Mouse (Mus musculus) megakaryocyte progenitor cell, adult 5-6 weeks (primary cell): ENCODE measurements around the gene Rhoa. TPM values are rescaled to one million over a fixed set of nuclear protein-coding genes. Genes with fewer than 3 reads are reported as not detected.

ENCODE experiments used
- total RNA-seq, 2 experiments: library from RNA; stranded (forward) in 1 of 2; stranded (reverse) in 1 of 2; fragments of 157-497, 149-512 nt in 1 of 2; fragments of 200-1000 nt in 1 of 2; gene quantifications; 2 replicates each; pipeline versions ENCODE4 v1.2.3 to v1.2.4; 2015 to 2017

The Rhoa gene
- total RNA-seq, 2 experiments from 2014 or later = 261 to 283 TPM

Other genes starting within 250 kb of the Rhoa start
- 0.46 and 3.1 TPM in 2 replicates for gene Mst1, start 225.7 kb upstream of the Rhoa start, total RNA-seq (2015)
- gene Mst1, start 225.7 kb upstream of the Rhoa start, total RNA-seq (2017) = 0.37 and 0.74 TPM in 2 replicates
- gene Rnf123, start 222.8 kb upstream of the Rhoa start, total RNA-seq (2015) = 34.5 and 35.8 TPM in 2 replicates
- gene Rnf123, start 222.8 kb upstream of the Rhoa start, total RNA-seq (2017) = 18.8 and 34.8 TPM in 2 replicates
- gene Apeh, start 211.5 kb upstream of the Rhoa start, total RNA-seq (2015) = 45.9 and 64.3 TPM in 2 replicates
- gene Apeh, start 211.5 kb upstream of the Rhoa start, total RNA-seq (2017) = 71.0 and 110 TPM in 2 replicates
- gene Bsn, start 115.7 kb upstream of the Rhoa start, total RNA-seq (2015) = 4.7 and 5.5 TPM in 2 replicates
- gene Bsn, start 115.7 kb upstream of the Rhoa start, total RNA-seq (2017) = 3.2 and 4.0 TPM in 2 replicates
- 16.1 and 16.5 TPM in 2 replicates for gene Dag1, start 42.2 kb upstream of the Rhoa start, total RNA-seq (2015)
- gene Dag1, start 42.2 kb upstream of the Rhoa start, total RNA-seq (2017) = 3.8 and 4.7 TPM in 2 replicates
- 9.0 and 10.5 TPM in 2 replicates for gene Nicn1, start 15.7 kb upstream of the Rhoa start, total RNA-seq (2015)
- gene Nicn1, start 15.7 kb upstream of the Rhoa start, total RNA-seq (2017) = 3.2 and 4.7 TPM in 2 replicates
- gene Amt, start 9.3 kb upstream of the Rhoa start, total RNA-seq (2015) = 0.37 and 0.85 TPM in 2 replicates
- 1.1 and 1.2 TPM in 2 replicates for gene Amt, start 9.3 kb upstream of the Rhoa start, total RNA-seq (2017)
- gene Tcta, start within 50 bp of the Rhoa start, total RNA-seq (2015) = 12.8 and 13.2 TPM in 2 replicates
- 4.1 and 8.7 TPM in 2 replicates for gene Tcta, start within 50 bp of the Rhoa start, total RNA-seq (2017)
- gene Gpx1, start 32.8 kb downstream of the Rhoa start, total RNA-seq (2015) = 2,374 and 2,432 TPM in 2 replicates
- gene Gpx1, start 32.8 kb downstream of the Rhoa start, total RNA-seq (2017) = 1,500 and 1,804 TPM in 2 replicates
- 108 and 145 TPM in 2 replicates for gene Usp4, start 41.7 kb downstream of the Rhoa start, total RNA-seq (2015)
- gene Usp4, start 41.7 kb downstream of the Rhoa start, total RNA-seq (2017) = 50.9 and 55.0 TPM in 2 replicates
- gene 1700102P08Rik, start 86.7 kb downstream of the Rhoa start, total RNA-seq (2015) = 0.49 TPM in 1 of 2 replicates, not detected in the other
- 0.46 TPM in 1 of 2 replicates, not detected in the other for gene 1700102P08Rik, start 86.7 kb downstream of the Rhoa start, total RNA-seq (2017)
- gene Ccdc36, start 122.4 kb downstream of the Rhoa start, total RNA-seq (2015) = 0.20 and 0.49 TPM in 2 replicates
- 0.54 and 0.74 TPM in 2 replicates for gene Ccdc36, start 122.4 kb downstream of the Rhoa start, total RNA-seq (2017)
- gene BC048562, start 130.4 kb downstream of the Rhoa start, total RNA-seq (2015) = not detected in 2 replicates
- not detected in 2 replicates for gene BC048562, start 130.4 kb downstream of the Rhoa start, total RNA-seq (2017)
- 14.6 and 17.9 TPM in 2 replicates for gene Ccdc71, start 154.4 kb downstream of the Rhoa start, total RNA-seq (2015)
- gene Ccdc71, start 154.4 kb downstream of the Rhoa start, total RNA-seq (2017) = 13.7 and 14.8 TPM in 2 replicates
- 0.46 and 1.1 TPM in 2 replicates for gene Klhdc8b, start 155.5 kb downstream of the Rhoa start, total RNA-seq (2015)
- 4.1 and 8.1 TPM in 2 replicates for gene Klhdc8b, start 155.5 kb downstream of the Rhoa start, total RNA-seq (2017)
- gene Lamb2, start 173.6 kb downstream of the Rhoa start, total RNA-seq (2015) = 0.05 and 0.32 TPM in 2 replicates
- 0.08 TPM in 1 of 2 replicates, not detected in the other for gene Lamb2, start 173.6 kb downstream of the Rhoa start, total RNA-seq (2017)
- gene Usp19, start 184.5 kb downstream of the Rhoa start, total RNA-seq (2015) = 33.4 and 36.1 TPM in 2 replicates
- gene Usp19, start 184.5 kb downstream of the Rhoa start, total RNA-seq (2017) = 38.0 and 47.0 TPM in 2 replicates
- gene Qars, start 201.6 kb downstream of the Rhoa start, total RNA-seq (2015) = 177 and 194 TPM in 2 replicates
- 184 and 188 TPM in 2 replicates for gene Qars, start 201.6 kb downstream of the Rhoa start, total RNA-seq (2017)
- 92.3 and 107 TPM in 2 replicates for gene Qrich1, start 210.7 kb downstream of the Rhoa start, total RNA-seq (2015)
- gene Qrich1, start 210.7 kb downstream of the Rhoa start, total RNA-seq (2017) = 133 and 134 TPM in 2 replicates